Mouse (Mus musculus) heart, adult 2 months (tissue): Measurements from ENCODE around the gene Mpped1. TPM values are rescaled to one million over a fixed set of nuclear protein-coding genes. Genes with fewer than 3 reads are reported as not detected.

Source experiments
- DNase-seq, 2 experiments: peaks; one replicate each; pipeline ENCODE4 v3.0.0; 2021
- H3K27ac ChIP-seq: fragments of 200-600 bp; 2 replicates; pipeline ENCODE4 v1.8.1; 2022
- H3K27me3 ChIP-seq: fragments of 200-500 bp; 2 replicates; pipeline ENCODE4 v1.6.1; 2012; ENCODE audit warnings: mild to moderate bottlenecking, low read length, inconsistent platforms, mixed read lengths; ENCODE audit not compliant: control insufficient read depth, insufficient read depth
- H3K36me3 ChIP-seq: fragments of 200-500 bp; 2 replicates; pipeline ENCODE4 v1.6.1; 2012; ENCODE audit warnings: low read length, inconsistent platforms; ENCODE audit not compliant: control insufficient read depth, insufficient read depth
- H3K4me1 ChIP-seq: fragments of 200-500 bp; 2 replicates; pipeline ENCODE4 v1.6.1; 2011; ENCODE audit warnings: low read length; ENCODE audit not compliant: control insufficient read depth, insufficient read depth
- H3K4me3 ChIP-seq: fragments of 200-600 bp; 2 replicates; pipeline ENCODE4 v1.8.1; 2022
- H3K79me2 ChIP-seq: fragments of 200-500 bp; replicated peaks from 2 replicates; pipeline ENCODE4 v1.6.1; 2012; ENCODE audit warnings: mild to moderate bottlenecking, inconsistent platforms, low read length, moderate library complexity, mixed read lengths; ENCODE audit not compliant: control insufficient read depth, insufficient read depth
- H3K9ac ChIP-seq: fragments of 200-500 bp; 2 replicates; pipeline ENCODE4 v1.6.1; 2012; ENCODE audit warnings: low read depth, mild to moderate bottlenecking, control low read depth, inconsistent platforms, low read length, mixed read lengths
- CTCF ChIP-seq: fragments of 200-600 bp; IDR thresholded peaks from 2 replicates; pipeline ENCODE4 v1.8.1; 2022; ENCODE audit warnings: antibody characterized with exemption, mild to moderate bottlenecking, moderate library complexity
- EP300 ChIP-seq: fragments of 200-500 bp; IDR thresholded peaks from 2 replicates; pipeline ENCODE4 v1.6.1; 2011; ENCODE audit warnings: low read depth, low read length, control low read depth; ENCODE audit not compliant: insufficient read depth
- POLR2A ChIP-seq: fragments of 200-500 bp; IDR thresholded peaks from 2 replicates; pipeline ENCODE4 v1.6.1; 2011; ENCODE audit warnings: mild to moderate bottlenecking, low read depth, low read length, control low read depth; ENCODE audit not compliant: insufficient read depth
- WGBS: fragments of 180-500 bp; shearing (Covaris S2); methylation state at CpG from one replicate; pipeline ENCODE4 v1.1.7; 2018; 5-methylcytosine and 5-hydroxymethylcytosine counted together
- intact Hi-C: fragments of 180-260 bp; cut with DNase I; formaldehyde crosslinking; loops from one replicate; pipeline ENCODE4 v1.15.1; 2025
- polyA plus RNA-seq: library from polyadenylated mRNA; depleted of rRNA; stranded (reverse); fragments of >200 nt; gene quantifications from 2 replicates; pipeline ENCODE4 v1.2.3, GENCODE M21; 2012
- total RNA-seq, 2 experiments: library from RNA; stranded (reverse); gene quantifications; 2 replicates each; pipeline ENCODE4 v1.2.3; 2021

Mpped1 gene
- total and polyA plus RNA-seq, 3 experiments = not detected

GRCm38 (mm10) chr15:83842915-83843789 is 63.9 kb downstream of the Mpped1 start:
- no peak overlapping the region for H3K9ac ChIP-seq
- H3K4me3 ChIP-seq = no peak overlapping the region
- no peak for TF ChIP-seq CTCF
- TF ChIP-seq POLR2A = no peak
- TF ChIP-seq EP300 = no peak
- H3K4me1 ChIP-seq = no peaks in the 10 kb centered on the region
- no peaks in the 10 kb centered on the region for H3K79me2 ChIP-seq
- H3K27me3 ChIP-seq = no peaks in the 10 kb centered on the region; the same call in 1 of the 2 replicates
- DNase-seq = no peak
- no peak overlapping the region for H3K27ac ChIP-seq
- 50% methylated on average over 22 of the region's 22 CpGs for WGBS
- intact Hi-C loops = no loop called here
- no peaks in the 10 kb centered on the region for H3K36me3 ChIP-seq

GRCm38 (mm10) chr15:83845734-83846133 is 66.5 kb downstream of the Mpped1 start:
- Histone ChIP-seq H3K36me3 (no peaks in the 10 kb centered on the region), H3K79me2 (no peaks in the 10 kb centered on the region), H3K4me1 (no peaks in the 10 kb centered on the region), H3K4me3 (no peak overlapping the region), H3K27ac (no peak overlapping the region), H3K9ac (no peak overlapping the region), H3K27me3 (no peaks in the 10 kb centered on the region; the same call in 1 of the 2 replicates)
- intact Hi-C loops = no loop called here
- no peak for TF ChIP-seq EP300
- no peak for TF ChIP-seq CTCF
- no peak for TF ChIP-seq POLR2A
- WGBS = 35% methylated on average over 11 of the region's 11 CpGs
- no peak for DNase-seq

- Histone ChIP-seq H3K4me3 (no peak overlapping the region), H3K4me1 (no peaks in the 10 kb centered on the region), H3K27me3 (no peaks in the 10 kb centered on the region; the same call in 1 of the 2 replicates), H3K36me3 (no peaks in the 10 kb centered on the region), H3K27ac (no peak overlapping the region), H3K9ac (no peak overlapping the region), H3K79me2 (no peaks in the 10 kb centered on the region)
- DNase-seq = no peak
- TF ChIP-seq CTCF (no peak), POLR2A (no peak), EP300 (no peak)
- WGBS = 34% methylated on average over 8 of the region's 8 CpGs
- intact Hi-C loops = no loop called here
Observed at GRCm38 (mm10) chr15:83846592-83846991, 67.3 kb downstream of the Mpped1 start.

- Histone ChIP-seq H3K4me3 (no peak overlapping the region), H3K27me3 (no peaks in the 10 kb centered on the region; the same call in 1 of the 2 replicates), H3K4me1 (no peaks in the 10 kb centered on the region), H3K27ac (no peak overlapping the region), H3K9ac (no peak overlapping the region), H3K36me3 (no peaks in the 10 kb centered on the region), H3K79me2 (no peaks in the 10 kb centered on the region)
- intact Hi-C loops = no loop called here
- no peak for DNase-seq
- no peak for TF ChIP-seq POLR2A
- no peak for TF ChIP-seq EP300
- TF ChIP-seq CTCF = no peak
- 54% methylated on average over 4 of the region's 4 CpGs for WGBS
Observed at GRCm38 (mm10) chr15:83847512-83847911, 68.2 kb downstream of the Mpped1 start.

- H3K36me3 ChIP-seq = no peaks in the 10 kb centered on the region
- no peak overlapping the region for H3K4me3 ChIP-seq
- no peak for DNase-seq
- H3K79me2 ChIP-seq = no peaks in the 10 kb centered on the region
- H3K9ac ChIP-seq = no peak overlapping the region
- intact Hi-C loops = no loop called here
- H3K27me3 ChIP-seq = no peaks in the 10 kb centered on the region; the same call in 1 of the 2 replicates
- no peak overlapping the region for H3K27ac ChIP-seq
- 69% methylated on average over 9 of the region's 9 CpGs for WGBS
- TF ChIP-seq EP300 = no peak
- TF ChIP-seq POLR2A = no peak
- no peak for TF ChIP-seq CTCF
- no peaks in the 10 kb centered on the region for H3K4me1 ChIP-seq
Observed at GRCm38 (mm10) chr15:83848193-83848592, 68.9 kb downstream of the Mpped1 start.

GRCm38 (mm10) chr15:83853400-83853811 is 74.1 kb downstream of the Mpped1 start:
- Histone ChIP-seq H3K4me1 (no peaks in the 10 kb centered on the region), H3K4me3 (no peak overlapping the region), H3K27me3 (no peaks in the 10 kb centered on the region), H3K27ac (no peak overlapping the region), H3K36me3 (no peaks in the 10 kb centered on the region), H3K79me2 (no peaks in the 10 kb centered on the region), H3K9ac (no peak overlapping the region)
- intact Hi-C loops = loop anchor here (10.0 kb wide), 1 partner anchor 771 kb away; no protein-coding TSS in a partner anchor
- no peak for TF ChIP-seq CTCF
- TF ChIP-seq EP300 = no peak
- no peak for DNase-seq
- 52% methylated on average over 5 of the region's 5 CpGs for WGBS
